Mouse (Mus musculus) cerebellum, adult 9-11 months (tissue): ENCODE results near the gene Cabp1.
"Not testable (repeated sequence)": the region's sequence is repeated elsewhere in the genome, so short reads cannot be mapped to it uniquely, and the experiment has no call there.

Source experiments
- DNase-seq: peaks from one replicate; pipeline ENCODE4 v3.0.0; 2022

Gene Cabp1

DNA sequence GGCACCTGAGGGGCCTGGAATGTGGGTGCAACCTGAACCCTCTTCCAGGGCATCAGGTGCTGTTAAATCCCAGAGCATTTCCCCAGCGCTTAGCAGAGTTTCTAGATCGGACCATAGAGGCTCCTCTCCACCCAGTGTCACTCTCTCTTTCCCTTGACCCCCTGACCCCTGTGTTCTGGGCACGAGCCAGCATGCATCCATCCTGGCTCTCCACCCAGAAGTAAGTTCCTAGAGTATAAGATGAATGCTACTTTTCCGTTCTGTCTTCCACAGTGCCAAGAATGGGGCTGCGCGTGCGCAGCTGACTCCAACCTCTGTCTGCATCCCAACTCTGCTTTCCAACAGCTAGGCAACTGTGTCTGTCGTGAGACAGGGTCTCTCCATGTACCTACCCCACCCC, 24.0 kb downstream of the Cabp1 start:
- no peak for DNase-seq

DNA sequence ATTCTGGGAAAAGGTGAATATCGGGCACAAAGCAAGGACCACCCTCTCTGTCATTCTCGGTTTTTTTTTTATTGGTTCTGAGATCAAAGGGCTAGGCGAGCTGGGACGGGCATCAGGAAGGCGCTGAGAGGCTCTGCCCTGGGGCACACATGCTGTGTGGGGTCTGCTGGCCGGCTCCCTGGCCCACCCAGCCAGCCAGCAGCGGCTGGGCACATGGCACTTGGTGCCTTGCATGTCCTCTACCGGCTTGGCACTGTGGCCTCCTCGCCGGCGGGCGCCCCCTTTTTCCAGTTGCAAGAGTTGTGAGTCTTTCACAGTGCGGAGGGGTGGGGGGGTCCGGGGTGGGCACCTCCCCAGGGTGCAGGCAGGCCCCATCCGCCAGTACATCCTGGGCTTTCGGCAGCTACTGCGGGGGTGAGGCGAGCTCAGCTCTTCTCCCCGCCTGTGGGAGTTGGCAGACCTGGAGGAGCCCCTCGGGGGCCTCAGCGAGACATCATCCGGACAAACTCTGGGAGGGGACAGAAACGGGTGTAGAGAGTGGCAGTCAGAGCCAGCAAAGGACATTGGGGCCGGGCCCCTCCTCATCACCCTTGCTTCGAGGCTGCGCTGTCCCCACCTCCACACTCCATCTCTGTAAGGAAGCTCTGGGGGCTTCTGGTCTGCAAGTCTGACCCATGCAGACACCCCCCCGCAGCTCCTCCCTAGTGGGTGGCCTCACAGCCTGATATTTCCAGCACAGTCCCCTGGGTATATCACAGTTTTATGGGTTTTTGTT, 25.4 kb downstream of the Cabp1 start:
- DNase-seq = no peak

DNA sequence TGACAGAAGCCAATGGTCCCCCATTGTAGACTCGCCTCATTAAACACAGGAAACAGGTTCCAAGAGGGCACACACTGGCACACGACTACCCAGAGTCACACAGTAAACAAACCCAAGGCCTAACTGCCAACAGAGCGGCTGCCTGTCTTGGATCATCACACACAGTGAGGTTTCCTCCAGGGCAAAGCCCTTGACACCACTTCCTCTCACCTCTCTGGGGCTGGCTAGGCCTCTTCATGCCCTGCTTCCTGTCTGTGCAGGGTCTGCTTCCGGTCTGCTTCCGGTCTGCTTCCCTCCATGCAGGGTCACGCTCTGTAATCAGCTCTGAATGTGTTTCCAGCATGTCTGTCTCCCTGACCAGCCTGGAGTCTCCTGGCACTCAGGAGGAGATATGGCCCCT, 26.8 kb downstream of the Cabp1 start:
- DNase-seq = no peak

DNA sequence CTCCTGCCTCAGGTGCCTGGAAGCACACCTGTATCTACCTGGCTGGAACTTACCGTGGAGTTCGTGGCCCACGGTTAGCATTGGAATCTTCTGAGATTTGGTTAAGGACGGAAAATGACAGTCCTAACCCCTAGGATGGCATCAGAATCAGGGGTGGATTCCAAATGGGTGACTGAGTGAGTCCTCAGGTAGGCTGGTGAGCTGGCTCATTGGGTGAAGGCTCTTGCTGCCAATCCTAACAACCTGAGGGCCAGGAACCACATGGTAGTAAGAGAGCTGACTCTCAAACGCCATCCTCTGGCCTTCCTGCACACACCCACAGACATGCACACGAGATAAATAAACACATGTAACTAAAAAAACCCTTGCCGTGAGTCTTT, 27.4 kb downstream of the Cabp1 start:
- no peak for DNase-seq

DNA sequence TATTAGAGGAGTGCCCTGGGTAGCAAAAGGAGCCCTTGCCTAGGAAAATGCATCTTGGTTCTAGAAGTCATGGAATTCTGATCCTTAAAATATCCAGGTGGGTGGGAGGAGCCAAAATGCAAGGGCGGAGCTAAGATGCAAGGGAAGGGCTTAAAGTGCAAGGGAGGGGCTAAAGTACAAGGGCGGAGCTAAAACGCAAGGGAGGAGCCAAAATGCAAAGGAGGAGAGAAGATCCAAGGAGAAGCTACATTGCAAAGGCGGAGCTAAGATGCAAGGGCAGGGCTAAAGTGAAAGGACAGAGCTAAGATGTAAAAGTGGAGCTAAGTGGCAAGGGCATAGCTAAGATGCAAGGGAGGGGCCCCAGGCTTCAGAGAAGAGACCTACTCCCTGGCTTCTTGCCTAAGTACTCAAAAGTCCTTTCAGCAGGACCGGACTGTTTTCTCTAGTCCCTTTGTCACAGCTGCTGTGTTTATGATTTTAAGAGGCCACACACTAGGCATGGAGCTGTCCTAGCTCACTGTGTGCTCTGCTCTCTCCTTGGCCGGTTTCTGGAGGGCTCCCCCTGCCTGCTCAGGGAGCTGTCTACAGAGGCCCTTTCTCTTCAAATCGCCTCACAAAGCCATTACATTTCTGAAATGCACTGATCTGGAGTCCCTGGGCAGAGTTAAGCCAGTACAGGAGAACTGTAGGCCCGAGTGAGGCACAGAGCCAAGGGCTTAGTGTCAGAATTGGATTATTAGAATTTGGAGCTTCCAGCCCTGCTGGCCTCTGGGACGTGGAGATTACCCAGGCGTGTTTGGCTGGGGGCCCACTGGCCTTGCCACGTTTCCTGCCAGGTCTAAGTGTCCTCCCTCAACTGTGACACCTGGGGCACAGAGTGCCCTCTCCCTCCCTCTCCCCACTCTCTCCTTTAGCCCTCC, 28.0 kb downstream of the Cabp1 start:
- DNase-seq = peak; percentile 76

DNA sequence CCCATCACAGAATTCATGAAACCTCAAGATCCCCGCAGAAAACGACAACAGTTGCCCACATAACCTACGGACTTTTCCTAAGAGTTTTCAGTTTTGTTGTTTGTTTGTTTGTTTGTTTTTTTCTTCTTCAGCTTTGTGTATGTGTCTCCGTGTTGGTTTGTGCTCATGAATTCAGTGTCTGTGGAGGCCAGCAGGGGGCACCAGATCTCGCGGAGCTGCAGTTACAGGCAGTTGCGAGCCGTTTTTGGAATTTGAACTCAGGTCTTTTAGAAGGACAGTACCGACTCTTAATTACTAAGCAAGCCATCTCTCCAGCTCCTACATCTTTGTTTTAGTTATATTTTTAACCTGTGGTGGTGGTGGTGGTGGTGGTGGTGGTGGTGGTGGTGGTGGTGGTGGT, 28.8 kb downstream of the Cabp1 start:
- peak; percentile 38 for DNase-seq

DNA sequence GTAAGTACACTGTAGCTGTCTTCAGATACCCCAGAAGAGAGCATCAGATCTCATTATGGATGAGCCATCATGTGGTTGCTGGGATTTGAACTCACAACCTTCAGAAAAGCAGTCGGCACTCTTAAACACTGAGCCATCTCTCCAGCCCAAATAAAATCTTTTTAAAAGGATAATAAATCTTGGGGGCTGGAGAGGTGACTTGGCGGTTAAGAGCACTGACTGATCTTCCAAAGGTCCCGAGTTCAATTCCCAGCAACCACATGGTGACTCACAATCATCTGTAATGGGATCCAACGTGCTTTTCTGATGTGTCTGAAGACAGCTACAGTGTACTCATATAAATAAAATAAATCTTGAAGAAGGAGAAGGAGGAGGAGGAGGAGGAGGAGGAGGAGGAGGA, 29.7 kb downstream of the Cabp1 start:
- not testable (repeated sequence) for DNase-seq

DNA sequence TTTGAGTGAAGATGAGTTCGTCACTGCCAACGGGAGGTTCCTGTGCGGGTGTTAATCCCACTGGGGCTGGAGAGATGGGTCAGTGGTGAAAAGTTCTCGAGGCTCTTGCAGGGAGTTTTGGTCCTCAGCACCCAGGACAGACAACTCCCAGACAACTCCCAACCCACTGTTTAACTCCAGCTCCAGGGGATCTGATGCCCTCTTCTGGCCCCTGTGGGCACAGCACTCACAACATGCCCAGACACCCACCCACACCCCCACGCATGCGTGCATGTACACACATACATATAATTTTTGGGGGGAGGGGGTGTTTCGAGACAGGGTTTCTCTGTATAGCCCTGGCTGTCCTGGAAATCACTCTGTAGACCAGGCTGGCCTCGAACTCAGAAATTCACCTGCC, 30.6 kb downstream of the Cabp1 start:
- peak; percentile 71 for DNase-seq

DNA sequence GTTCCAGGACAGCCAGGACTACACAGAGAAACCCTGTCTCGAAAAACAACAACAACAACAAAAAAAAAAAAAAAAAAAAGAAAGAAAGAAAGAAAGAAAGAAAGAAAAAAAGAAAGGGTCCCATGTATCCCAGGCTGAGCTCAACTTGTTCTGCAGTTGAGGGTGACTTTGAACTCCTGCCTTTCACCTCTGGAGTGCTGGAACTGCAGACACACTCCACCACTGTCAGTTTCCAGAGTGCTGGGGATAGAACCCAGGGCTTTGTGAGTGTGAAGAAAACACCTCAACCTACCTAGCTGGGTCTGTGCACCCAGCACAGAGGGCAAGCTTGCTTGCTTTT, 32.3 kb downstream of the Cabp1 start:
- not testable (repeated sequence) for DNase-seq

DNA sequence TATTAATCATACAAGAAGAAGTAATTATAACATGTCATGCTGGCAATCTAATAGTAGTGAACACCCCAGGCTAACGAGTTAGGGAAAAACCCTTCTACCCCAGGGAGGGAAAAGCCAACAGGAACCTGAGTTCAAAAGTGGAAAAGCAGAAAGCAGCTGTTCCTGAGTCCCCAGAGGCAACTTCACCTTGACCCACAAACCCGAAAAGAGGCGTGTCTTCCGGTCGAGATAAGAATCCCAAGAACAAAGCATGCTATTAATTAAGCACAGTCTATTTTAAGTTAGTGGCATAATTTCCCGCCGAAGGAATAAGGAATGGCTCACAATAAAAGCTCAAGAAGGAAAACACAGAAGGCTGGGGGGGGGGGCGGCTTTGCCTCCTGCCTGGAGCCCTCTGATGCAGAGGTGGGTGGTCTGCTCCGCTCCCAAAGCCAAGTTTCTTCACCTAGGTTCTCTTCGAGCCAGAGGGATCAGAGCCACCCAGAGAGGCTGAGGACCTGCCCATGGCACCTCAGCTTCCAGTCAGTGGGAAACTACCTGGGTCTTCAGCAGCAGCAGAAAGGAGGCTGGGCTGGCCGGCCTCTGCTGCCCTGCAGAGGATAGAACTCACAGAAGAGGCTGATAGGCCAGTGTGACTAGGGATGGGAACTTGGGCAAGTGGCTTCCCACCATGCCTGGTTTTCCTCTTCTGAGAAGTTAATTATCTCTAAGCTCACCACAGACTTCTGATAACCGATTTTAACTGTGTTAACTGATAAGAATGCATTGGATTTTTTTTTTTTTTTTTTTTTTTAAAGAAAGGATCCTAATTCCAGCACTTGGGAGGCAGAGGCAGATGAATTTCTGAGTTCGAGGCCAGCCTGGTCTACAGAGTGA, 32.9 kb downstream of the Cabp1 start:
- peak; percentile 33 for DNase-seq

DNA sequence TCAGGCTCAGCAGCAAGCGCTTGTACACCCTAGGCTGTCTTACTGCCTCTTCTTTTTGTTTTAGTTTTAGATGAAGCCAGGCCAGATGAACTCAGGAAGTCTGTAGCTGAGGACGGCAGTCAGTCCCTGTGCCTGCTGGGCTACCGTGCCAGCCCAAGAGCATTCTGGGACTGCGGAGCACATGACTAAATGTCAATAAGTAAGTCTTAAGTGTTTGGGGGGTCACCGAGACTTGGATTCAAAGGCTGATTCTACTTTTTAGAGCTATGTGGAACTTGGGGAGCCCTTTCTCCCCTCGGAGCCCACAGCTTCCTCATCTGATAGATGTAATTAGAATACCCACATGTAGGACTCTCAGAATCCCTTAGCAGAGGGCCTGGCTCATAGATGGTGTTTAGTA, 33.5 kb downstream of the Cabp1 start:
- DNase-seq = peak; percentile 27

DNA sequence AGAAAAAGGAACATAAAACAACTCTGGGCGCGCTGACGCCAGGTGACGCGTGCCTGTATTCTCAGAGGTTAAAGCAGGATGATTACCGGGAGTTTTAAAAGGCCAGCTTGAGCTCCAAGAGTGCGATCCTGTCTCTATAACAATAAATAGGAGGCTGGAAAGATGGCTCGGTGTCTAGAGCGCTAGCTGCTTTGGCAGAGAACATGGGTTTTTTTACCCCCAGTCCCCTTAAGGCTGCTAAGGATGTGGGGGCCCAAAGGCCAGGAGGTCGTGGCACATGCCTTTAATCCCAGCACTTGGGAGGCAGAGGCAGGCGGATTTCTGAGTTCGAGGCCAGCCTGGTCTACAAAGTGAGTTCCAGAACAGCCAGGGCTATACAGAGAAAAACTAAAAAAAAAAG, 35.0 kb downstream of the Cabp1 start:
- peak; percentile 63 for DNase-seq

DNA sequence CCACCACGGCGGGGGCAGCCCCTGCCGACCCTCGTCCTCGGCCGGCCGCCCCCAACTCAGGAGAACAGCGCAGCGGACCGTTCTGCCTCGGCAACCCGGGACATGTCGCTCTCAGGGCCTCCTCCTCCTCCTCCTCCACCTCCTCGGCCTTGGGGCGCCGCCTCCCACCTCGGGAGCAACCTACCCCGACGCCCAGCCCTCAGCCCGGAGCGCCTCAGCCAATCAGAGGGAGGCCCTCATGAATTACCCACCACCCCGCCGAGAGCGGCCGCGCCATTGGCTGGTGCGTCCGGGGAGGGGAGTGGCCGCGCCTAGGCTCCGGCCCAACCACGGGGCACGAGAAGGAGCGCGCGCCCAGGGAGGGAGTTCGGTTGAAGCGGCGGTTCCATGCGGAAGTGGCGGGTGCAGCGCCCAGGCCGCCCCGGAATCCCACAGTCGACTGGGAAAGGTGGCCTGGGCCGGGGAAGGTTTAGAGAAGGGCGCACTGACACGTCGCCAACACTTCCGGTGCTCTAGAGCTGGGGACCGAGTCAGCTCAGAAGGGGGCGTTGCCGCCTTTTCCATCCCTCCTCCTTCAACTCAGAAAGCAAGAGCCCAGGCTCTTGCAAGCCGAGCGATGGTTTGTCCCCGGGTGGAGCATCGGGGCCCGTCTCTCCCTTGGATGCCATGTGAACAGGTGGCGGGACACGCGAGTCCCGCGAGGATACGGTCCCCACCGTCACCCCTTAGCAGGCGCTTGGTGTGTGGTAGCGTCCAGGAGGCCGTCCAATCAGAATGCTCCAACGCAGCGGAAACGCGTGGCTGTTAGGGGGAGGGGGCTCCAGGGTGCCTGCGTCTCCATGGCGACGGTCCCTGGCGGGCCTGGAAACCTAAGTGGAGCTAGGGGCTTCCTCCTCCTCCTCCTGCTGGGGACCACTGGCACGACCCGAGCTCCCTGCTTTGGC, 35.9 kb downstream of the Cabp1 start, which contains the start of gene Mlec:
Mlec (minus strand) TSS at position 140 of the 944 bp plus-strand sequence.
- DNase-seq = peak; percentile 100

DNA sequence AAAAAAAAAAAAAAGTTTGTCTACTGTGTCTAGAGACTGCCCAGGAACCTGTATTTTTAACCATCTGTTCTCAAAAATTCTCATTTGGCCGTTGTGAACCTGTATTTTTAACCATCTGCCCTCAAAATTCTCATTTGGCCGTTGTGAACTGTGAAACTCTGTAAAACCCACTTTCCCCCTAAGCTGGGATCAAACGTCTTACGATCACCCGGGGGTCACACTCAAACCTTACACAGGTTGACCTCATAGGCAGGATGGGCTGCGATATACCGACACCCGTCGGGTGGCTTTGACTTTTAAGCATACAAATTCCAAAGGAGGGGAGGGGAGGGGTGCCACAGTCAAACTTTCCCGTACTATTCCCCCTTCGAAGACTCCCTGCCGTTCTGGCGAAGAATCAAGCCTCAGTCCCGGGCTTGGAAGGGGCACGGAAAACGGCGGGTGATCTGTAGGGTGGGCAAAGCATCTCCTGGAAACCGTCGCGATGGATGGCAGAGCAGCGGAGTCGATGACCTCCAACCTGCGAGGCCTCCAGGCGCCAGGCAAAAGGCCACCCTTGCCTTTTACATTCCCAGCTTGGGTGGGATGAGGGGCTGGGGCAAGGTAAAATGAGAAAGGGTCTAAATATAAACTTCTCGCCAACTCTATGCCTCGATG, 37.1 kb downstream of the Cabp1 start:
- peak; percentile 76 for DNase-seq

DNA sequence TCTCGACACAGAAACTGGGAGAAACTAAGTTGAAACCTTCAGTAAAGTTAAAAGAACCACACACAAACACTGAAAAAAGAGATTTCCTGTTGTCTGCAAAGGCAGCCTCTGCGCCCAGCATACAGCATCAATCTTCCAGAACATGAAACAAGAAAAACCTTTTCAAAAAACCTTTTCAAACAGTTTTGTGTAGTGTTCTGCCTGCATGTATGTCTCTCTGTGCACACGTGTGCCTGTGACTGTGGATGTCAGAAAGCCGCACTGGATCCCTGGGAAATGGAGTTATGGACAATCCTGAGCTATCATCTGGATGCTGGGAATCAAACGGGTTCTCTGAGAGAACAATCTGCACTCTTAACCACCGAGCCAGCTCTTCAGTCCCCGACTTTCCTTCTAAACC, 37.8 kb downstream of the Cabp1 start:
- no peak for DNase-seq

DNA sequence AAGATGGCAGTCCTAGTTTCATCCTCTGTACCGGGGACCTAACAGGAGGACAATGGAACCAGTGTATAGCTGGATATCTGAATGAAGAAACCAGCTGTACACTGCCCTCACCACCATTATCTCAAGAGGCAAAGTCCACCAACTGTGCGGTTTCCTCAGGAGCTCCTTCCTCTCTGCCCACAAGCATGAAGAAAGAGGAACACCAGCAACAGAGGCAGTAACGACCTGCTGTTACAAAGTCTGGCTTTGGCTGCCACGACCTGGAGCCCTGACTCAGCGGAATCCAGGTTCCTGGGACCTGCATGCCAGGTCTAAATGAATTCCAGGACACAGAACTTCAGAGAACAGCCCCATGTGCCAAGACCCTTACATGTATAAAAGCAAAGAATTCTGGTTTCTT, 38.4 kb downstream of the Cabp1 start:
- no peak for DNase-seq

DNA sequence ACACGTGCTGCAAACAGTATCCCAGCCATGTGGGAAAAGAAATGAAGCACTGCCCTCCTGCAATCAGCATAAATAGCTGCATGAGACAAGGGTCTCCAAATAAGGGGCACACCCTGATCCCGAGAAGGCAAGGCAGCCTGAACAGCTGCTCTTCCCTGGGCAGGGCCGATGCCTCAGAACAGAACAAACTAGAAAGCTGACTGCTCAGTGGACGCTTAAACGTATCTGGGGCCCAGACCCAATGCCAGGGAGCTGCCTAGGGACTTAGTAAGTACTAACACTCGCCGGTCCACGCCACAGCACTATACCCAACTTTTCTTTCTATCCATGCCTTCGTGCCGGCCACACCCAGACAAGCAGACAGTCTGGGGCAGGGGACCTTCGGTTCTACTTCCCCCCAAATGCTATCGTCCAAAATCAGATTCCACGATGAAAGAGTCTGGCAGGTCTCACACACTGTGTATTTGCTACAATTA, 39.0 kb downstream of the Cabp1 start:
- no peak for DNase-seq

DNA sequence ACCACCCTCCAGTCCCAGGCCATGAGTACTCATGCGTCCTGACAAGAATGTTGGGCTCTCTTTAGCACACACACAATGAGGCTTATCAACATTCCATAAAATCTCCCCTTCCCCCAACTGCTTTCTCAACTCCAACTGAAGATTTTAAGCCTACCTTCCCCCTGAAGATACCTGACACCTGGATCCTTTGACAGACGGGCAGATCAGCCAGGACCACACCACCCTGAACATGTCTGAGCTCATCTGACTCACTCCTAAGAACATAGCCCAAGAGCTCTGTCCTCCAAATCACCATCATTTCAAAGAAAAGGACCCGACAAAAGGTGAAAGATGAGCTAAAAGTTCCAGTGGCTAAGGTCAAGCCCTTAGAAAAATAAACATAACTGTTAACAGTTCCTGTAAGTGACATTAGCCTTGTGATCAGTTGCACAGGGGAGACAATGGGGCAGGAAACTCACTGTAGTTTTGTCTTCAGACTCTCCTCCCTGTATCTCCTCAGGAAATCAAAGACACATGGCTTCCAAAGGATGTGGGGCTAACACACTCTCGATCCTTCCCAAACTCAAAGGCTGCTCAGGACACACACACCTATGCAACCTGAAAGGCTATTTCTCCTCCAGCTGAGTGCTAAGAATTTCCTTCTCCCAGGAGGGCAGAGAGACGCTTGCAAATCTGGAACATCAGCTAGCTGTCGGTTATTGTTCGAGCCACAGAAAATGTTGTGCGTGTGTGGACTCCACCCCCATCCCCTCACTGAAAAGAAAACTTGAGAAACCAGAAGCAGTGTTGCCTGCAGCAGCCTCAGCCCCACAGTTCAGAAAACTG, 41.8 kb downstream of the Cabp1 start:
- no peak for DNase-seq

DNA sequence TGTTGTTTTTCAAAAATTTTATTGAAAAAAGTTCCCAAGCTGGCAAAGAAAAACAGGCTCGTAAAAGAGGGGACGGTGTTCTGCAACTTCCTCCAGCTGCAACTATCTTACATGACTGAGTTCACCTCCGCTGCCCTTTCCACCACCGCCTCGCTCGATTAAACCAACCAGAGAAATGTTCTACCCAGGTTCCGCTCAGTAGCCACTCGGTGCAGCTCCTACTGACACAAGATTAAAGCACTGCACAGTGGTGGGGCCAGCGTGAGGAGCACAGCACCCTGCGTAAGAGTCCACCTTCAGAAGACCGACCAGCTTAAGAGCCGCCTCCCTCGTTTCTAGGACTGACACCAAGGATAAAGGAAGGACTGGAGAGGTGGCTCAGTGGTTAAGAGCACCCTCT, 42.7 kb downstream of the Cabp1 start:
- DNase-seq = no peak

DNA sequence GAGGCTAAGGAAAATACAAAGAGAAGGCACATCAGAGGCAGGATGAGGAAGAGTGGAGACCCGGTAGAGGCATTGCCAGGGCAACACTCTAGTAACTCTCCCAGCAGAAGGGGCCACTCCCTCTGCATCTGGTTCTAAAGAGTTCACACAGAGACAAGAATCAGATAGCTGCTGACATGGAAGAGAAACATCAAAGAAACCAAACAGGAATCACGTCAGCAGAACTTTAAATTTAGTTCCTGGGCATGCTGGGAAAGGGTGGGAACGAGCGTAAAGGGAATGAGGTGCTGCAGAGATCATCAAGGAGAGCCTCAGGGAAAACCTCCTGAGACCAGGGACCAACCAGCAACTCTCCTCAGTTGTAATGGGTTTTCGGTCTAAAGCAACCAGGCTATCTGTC, 43.2 kb downstream of the Cabp1 start:
- DNase-seq = no peak
